Mouse (Mus musculus): ENCODE measurements around the gene Morn4. TPM values are rescaled to one million over a fixed set of nuclear protein-coding genes. Genes with fewer than 3 reads are reported as not detected.
"Not testable (repeated sequence)": the region's sequence is repeated elsewhere in the genome, so short reads cannot be mapped to it uniquely, and the experiment has no call there.

Morn4 gene
- polyA plus RNA-seq, 1 experiment from 2014 or later: 10.5 TPM

DNA sequence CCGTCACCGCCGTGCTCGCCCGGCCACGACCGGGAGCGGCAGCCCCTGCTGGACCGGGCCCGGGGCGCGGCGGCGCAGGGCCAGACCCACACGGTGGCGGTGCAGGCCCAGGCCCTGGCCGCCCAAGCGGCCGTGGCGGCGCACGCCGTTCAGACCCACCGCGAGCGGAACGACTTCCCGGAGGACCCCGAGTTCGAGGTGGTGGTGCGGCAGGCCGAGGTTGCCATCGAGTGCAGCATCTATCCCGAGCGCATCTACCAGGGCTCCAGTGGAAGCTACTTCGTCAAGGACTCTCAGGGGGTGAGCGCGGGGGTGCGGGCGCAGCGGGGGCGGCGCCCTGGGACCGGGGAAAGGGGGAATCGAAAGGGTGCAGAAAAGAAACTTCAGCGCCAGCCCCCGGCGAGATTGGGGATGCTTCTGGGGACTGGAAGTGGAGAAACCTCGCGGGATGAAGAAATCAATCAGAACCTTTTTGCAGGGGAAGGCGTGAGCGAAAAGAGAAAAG is 4.5 kb upstream of the Morn4 start:
- H3K4me2 ChIP-seq: peak overlapping the region; percentile 88
- H3K36me3 ChIP-seq (ENCODE audit: control insufficient read depth, insufficient read depth, low read length): peaks cover 4% of the 10 kb centered on the region; the same call in 1 of the 2 replicates
- WGBS: under 1% methylated on average over 52 of the region's 52 CpGs
- peak overlapping the region; percentile 73 for H3K27ac ChIP-seq (ENCODE audit: low read depth, low read length)
- no peaks in the 10 kb centered on the region for H3K27me3 ChIP-seq (replicated peaks; ENCODE audit: control insufficient read depth, insufficient read depth, low read length)
- peak overlapping the region; percentile 96 for H3K4me3 ChIP-seq (ENCODE audit: low read depth, low read length)
- H3K9me3 ChIP-seq (ENCODE audit: control insufficient read depth, low read length): no peaks in the 10 kb centered on the region
- peak; percentile 65 for DNase-seq (ENCODE audit: low spot score)
- H3K9ac ChIP-seq (ENCODE audit: low read depth, low read length): peak overlapping the region; percentile 85
- peak; percentile 37 for ATAC-seq (replicated peaks; ENCODE audit: low FRiP score)
- peaks cover 22% of the 10 kb centered on the region for H3K4me1 ChIP-seq (replicated peaks; ENCODE audit: control insufficient read depth, insufficient read depth, low read length)

- H3K4me1 ChIP-seq (replicated peaks; ENCODE audit: control insufficient read depth, insufficient read depth, low read length): peaks cover 25% of the 10 kb centered on the region
- peak; percentile 96 for ATAC-seq (replicated peaks; ENCODE audit: low FRiP score)
- H3K4me3 ChIP-seq (ENCODE audit: low read depth, low read length): peak within 1 kb of the TSS; percentile 96
- peak within 1 kb of the TSS; percentile 85 for H3K9ac ChIP-seq (ENCODE audit: low read depth, low read length)
- peak within 1 kb of the TSS; percentile 88 for H3K4me2 ChIP-seq
- DNase-seq (ENCODE audit: low spot score): peak; percentile 96
- H3K9me3 ChIP-seq (ENCODE audit: control insufficient read depth, low read length): no peaks in the 10 kb centered on the region
- H3K36me3 ChIP-seq (ENCODE audit: control insufficient read depth, insufficient read depth, low read length): peaks cover 4% of the 10 kb centered on the region; the same call in 1 of the 2 replicates
- under 1% methylated on average over 55 of the region's 55 CpGs for WGBS
- H3K27me3 ChIP-seq (replicated peaks; ENCODE audit: control insufficient read depth, insufficient read depth, low read length): no peaks in the 10 kb centered on the region
- peak within 1 kb of the TSS; percentile 84 for H3K27ac ChIP-seq (ENCODE audit: low read depth, low read length)
Observed at GRCm38 (mm10) chr19:42089748-42090595, 3.8 kb upstream of the Morn4 start, which contains the start of gene Pi4k2a. Gene Pi4k2a (plus strand): TSS chr19:42090470.

- Histone ChIP-seq H3K9me3 (ENCODE audit: control insufficient read depth, low read length) (no peaks in the 10 kb centered on the region), H3K9ac (ENCODE audit: low read depth, low read length) (peak overlapping the region; percentile 44), H3K27ac (ENCODE audit: low read depth, low read length) (peak overlapping the region; percentile 84), H3K4me3 (ENCODE audit: low read depth, low read length) (peak overlapping the region; percentile 96), H3K36me3 (ENCODE audit: control insufficient read depth, insufficient read depth, low read length) (peaks cover 4% of the 10 kb centered on the region; the same call in 1 of the 2 replicates), H3K4me2 (peak overlapping the region; percentile 73), H3K27me3 (replicated peaks; ENCODE audit: control insufficient read depth, insufficient read depth, low read length) (no peaks in the 10 kb centered on the region), H3K4me1 (replicated peaks; ENCODE audit: control insufficient read depth, insufficient read depth, low read length) (peaks cover 25% of the 10 kb centered on the region)
- ATAC-seq (replicated peaks; ENCODE audit: low FRiP score) (no peak), DNase-seq (ENCODE audit: low spot score) (peak; percentile 54)
- WGBS: 19% methylated on average over 14 of the region's 14 CpGs
Observed at GRCm38 (mm10) chr19:42089103-42089747, 3.1 kb upstream of the Morn4 start.

- H3K4me2 ChIP-seq: peak overlapping the region; percentile 80
- no peaks in the 10 kb centered on the region for H3K9me3 ChIP-seq (ENCODE audit: control insufficient read depth, low read length)
- peaks cover 18% of the 10 kb centered on the region for H3K4me1 ChIP-seq (replicated peaks; ENCODE audit: control insufficient read depth, insufficient read depth, low read length)
- H3K27ac ChIP-seq (ENCODE audit: low read depth, low read length): no peak overlapping the region
- H3K4me3 ChIP-seq (ENCODE audit: low read depth, low read length): peak overlapping the region; percentile 60
- no peaks in the 10 kb centered on the region for H3K27me3 ChIP-seq (replicated peaks; ENCODE audit: control insufficient read depth, insufficient read depth, low read length)
- WGBS: 13% methylated on average over 10 of the region's 10 CpGs
- no peak for DNase-seq (ENCODE audit: low spot score)
- peak overlapping the region; percentile 61 for H3K9ac ChIP-seq (ENCODE audit: low read depth, low read length)
- no peak for ATAC-seq (replicated peaks; ENCODE audit: low FRiP score)
- H3K36me3 ChIP-seq (ENCODE audit: control insufficient read depth, insufficient read depth, low read length): no peaks in the 10 kb centered on the region
Observed at GRCm38 (mm10) chr19:42085690-42086089, 467 bp downstream of the Morn4 start.

DNA sequence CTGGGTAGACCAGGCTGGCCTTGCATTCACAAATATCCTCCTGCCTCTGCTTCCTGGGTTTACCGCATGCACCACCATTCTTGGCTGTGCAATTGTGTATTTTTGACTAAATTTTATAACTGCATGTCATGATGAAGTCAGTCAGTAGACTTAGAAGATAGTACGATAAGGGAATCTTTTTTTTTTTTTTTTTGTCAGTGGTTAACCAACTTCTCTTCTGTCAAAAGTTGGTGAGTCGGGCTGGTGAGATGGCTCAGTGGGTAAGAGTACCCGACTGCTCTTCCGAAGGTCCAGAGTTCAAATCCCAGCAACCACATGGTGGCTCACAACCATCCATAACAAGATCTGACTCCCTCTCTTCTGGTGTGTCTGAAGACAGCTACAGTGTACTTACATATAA is 4.5 kb downstream of the Morn4 start:
- H3K27me3 ChIP-seq (replicated peaks; ENCODE audit: control insufficient read depth, insufficient read depth, low read length); H3K4me1 ChIP-seq (replicated peaks; ENCODE audit: control insufficient read depth, insufficient read depth, low read length); ATAC-seq (replicated peaks; ENCODE audit: low FRiP score); H3K4me3 ChIP-seq (ENCODE audit: low read depth, low read length); DNase-seq (ENCODE audit: low spot score); H3K36me3 ChIP-seq (ENCODE audit: control insufficient read depth, insufficient read depth, low read length); H3K4me2 ChIP-seq; H3K9ac ChIP-seq (ENCODE audit: low read depth, low read length); H3K27ac ChIP-seq (ENCODE audit: low read depth, low read length); H3K9me3 ChIP-seq (ENCODE audit: control insufficient read depth, low read length): not testable (repeated sequence)
- WGBS: 84% methylated on average over 5 of the region's 5 CpGs

GRCm38 (mm10) chr19:42080469-42080868 is 5.7 kb downstream of the Morn4 start:
- no peaks in the 10 kb centered on the region for H3K27me3 ChIP-seq (replicated peaks; ENCODE audit: control insufficient read depth, insufficient read depth, low read length)
- WGBS: 79% methylated on average over 11 of the region's 11 CpGs
- no peak for DNase-seq (ENCODE audit: low spot score)

GRCm38 (mm10) chr19:42079950-42080349 is 6.2 kb downstream of the Morn4 start:
- no peaks in the 10 kb centered on the region; the same call in 1 of the 2 replicates for H3K4me1 ChIP-seq (replicated peaks; ENCODE audit: control insufficient read depth, insufficient read depth, low read length)
- no peak overlapping the region for H3K27ac ChIP-seq (ENCODE audit: low read depth, low read length)
- H3K4me3 ChIP-seq (ENCODE audit: low read depth, low read length): no peak overlapping the region
- WGBS: 70% methylated on average over 5 of the region's 5 CpGs
- DNase-seq (ENCODE audit: low spot score): no peak
- no peaks in the 10 kb centered on the region; the same call in 1 of the 2 replicates for H3K36me3 ChIP-seq (ENCODE audit: control insufficient read depth, insufficient read depth, low read length)
- ATAC-seq (replicated peaks; ENCODE audit: low FRiP score): no peak
- no peak overlapping the region for H3K9ac ChIP-seq (ENCODE audit: low read depth, low read length)
- H3K9me3 ChIP-seq (ENCODE audit: control insufficient read depth, low read length): no peaks in the 10 kb centered on the region
- no peak overlapping the region for H3K4me2 ChIP-seq
- no peaks in the 10 kb centered on the region for H3K27me3 ChIP-seq (replicated peaks; ENCODE audit: control insufficient read depth, insufficient read depth, low read length)

More at GRCm38 (mm10) chr19:42080469-42080868, 5.7 kb downstream of the Morn4 start:
- H3K27ac ChIP-seq (ENCODE audit: low read depth, low read length): no peak overlapping the region
- no peak for ATAC-seq (replicated peaks; ENCODE audit: low FRiP score)
- H3K4me2 ChIP-seq: no peak overlapping the region
- no peak overlapping the region for H3K9ac ChIP-seq (ENCODE audit: low read depth, low read length)
- no peaks in the 10 kb centered on the region; the same call in 1 of the 2 replicates for H3K36me3 ChIP-seq (ENCODE audit: control insufficient read depth, insufficient read depth, low read length)
- peaks cover 2% of the 10 kb centered on the region; the same call in 1 of the 2 replicates for H3K4me1 ChIP-seq (replicated peaks; ENCODE audit: control insufficient read depth, insufficient read depth, low read length)
- no peak overlapping the region for H3K4me3 ChIP-seq (ENCODE audit: low read depth, low read length)
- H3K9me3 ChIP-seq (ENCODE audit: control insufficient read depth, low read length): no peaks in the 10 kb centered on the region

- ATAC-seq (replicated peaks; ENCODE audit: low FRiP score) (peak; percentile 64; the same call in 1 of the 2 replicates), DNase-seq (ENCODE audit: low spot score) (no peak)
- Histone ChIP-seq H3K4me2 (no peak overlapping the region), H3K36me3 (ENCODE audit: control insufficient read depth, insufficient read depth, low read length) (no peaks in the 10 kb centered on the region; the same call in 1 of the 2 replicates), H3K27ac (ENCODE audit: low read depth, low read length) (no peak overlapping the region), H3K4me3 (ENCODE audit: low read depth, low read length) (no peak overlapping the region), H3K9me3 (ENCODE audit: control insufficient read depth, low read length) (no peaks in the 10 kb centered on the region), H3K9ac (ENCODE audit: low read depth, low read length) (no peak overlapping the region), H3K27me3 (replicated peaks; ENCODE audit: control insufficient read depth, insufficient read depth, low read length) (no peaks in the 10 kb centered on the region), H3K4me1 (replicated peaks; ENCODE audit: control insufficient read depth, insufficient read depth, low read length) (no peaks in the 10 kb centered on the region; the same call in 1 of the 2 replicates)
- WGBS: 77% methylated on average over 12 of the region's 12 CpGs
Observed at GRCm38 (mm10) chr19:42079006-42079405, 7.2 kb downstream of the Morn4 start.
